Mouse (Mus musculus): ENCODE measurements around the gene Inf2.
A peak's percentile ranks its signal among the peaks of the same experiment; 100 is the strongest.

Inf2 gene

DNA sequence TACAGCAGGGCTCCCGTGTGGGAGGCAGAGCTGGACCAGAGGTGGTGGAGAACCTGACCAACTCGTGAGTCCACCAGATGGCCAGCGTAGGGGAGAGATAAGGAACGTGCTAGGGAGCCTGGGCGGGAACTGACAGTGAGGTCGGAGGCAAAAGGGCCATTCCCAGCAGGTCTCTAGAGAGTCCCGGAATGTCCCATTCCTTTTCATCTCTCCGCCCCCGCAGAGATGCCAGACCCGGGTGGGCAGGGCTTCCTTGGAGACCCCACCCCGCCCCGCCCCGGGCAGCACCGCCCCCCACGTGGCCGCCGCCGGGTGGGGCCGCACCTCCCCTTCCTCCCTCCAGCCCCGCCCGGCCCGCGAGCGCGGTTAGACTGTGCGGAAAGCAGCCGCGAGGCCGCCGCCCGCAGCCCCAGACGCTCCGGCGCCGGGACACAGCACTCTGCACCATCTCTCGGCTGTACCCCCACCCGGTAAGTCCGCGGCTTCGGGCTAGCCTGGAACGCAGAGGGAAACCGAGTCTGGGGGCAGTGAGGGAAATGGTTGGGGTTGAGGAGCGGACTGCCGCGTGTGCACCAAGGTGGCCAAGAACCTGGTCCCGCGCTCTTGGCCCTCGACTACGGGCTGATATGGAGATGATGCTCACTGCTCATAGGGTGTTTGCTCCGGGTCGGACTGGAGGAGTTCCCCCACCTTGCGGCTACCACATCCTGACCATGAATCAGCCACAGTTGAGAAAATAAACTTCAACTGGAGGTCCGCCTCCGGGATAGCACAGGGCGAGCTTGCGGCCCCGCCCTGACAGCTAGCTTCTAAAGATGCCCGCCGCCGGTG, at the start of gene Inf2:
Inf2 (plus strand) TSS at position 359 of the 831 bp plus-strand sequence.
- DNase-seq (ENCODE audit: low spot score in 2 of 2) = peak; percentile 78 to 79

DNA sequence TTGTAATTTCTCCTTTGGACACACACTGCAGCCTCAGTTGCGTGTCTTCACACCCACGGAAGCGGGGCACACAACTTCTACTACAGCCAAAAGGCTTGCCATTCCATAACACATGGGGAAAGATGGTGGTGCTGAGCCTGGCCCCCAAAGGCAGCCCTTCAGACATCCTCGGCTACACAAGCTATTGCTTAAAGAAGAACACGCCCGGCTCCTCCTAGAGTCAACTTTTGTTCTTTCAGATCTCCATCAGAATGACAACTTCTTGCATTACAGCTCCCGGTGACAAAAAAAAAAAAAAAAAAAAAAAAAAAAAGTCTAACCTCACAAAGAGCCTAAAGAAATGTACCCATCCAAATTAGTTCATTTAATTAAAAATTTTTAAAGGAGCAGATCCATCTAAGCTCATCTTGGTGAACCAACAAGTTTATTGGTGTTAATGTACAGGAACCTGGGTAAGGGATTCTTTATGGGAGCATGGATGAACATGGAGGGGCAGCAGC, 49.1 kb upstream of the Inf2 start:
- DNase-seq (ENCODE audit: low spot score in 2 of 2) = no peak

DNA sequence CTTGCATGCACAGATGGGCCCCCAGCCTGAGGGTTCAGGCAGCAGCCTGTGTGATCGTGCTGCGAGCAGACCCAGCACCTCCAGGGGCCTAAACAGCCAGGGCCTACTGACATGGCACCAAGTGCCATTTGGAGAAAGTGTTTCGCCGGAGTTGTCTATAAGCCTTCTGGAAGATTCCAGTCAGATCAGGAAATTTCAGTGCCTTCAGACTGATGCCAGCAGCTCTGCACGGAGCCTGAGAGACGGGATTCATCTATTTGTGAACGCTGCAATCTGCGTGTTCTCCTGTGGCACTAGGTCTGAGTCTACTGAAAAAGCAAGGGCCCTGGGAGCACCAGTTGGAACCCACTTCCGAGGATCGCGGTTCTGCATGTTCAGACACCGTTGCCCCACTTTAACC, 48.3 kb upstream of the Inf2 start:
- DNase-seq (ENCODE audit: low spot score in 2 of 2) = no peak

DNA sequence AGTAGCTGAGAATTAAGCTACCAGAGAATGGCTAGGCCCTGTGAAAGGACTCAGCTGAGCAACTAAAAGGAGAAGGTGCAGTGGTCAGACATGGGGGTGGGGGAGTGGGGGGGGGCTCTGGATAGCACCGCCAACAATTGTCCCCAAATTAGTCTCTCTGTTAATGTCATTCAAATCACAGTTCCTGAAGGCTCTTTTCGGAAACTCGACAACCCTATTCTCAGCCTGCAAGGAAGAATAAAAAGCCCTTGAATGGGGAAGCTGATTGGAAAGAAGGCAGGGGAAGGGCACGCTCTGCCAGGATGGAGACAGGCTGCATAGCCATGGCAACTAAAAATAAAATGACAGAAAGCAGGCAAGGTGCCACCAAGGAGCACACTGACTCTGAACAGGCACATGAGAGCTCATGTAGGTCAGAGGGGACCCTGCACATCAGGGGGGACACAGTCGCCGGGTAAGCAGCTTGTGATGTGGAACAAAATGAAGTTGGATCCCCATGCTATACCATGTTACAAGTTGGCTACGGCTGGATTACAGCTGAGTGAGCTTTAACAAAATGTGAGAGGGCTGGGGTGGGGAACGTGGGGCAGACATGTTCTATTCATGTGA, 47.0 kb upstream of the Inf2 start:
- DNase-seq (ENCODE audit: low spot score in 2 of 2) = no peak

DNA sequence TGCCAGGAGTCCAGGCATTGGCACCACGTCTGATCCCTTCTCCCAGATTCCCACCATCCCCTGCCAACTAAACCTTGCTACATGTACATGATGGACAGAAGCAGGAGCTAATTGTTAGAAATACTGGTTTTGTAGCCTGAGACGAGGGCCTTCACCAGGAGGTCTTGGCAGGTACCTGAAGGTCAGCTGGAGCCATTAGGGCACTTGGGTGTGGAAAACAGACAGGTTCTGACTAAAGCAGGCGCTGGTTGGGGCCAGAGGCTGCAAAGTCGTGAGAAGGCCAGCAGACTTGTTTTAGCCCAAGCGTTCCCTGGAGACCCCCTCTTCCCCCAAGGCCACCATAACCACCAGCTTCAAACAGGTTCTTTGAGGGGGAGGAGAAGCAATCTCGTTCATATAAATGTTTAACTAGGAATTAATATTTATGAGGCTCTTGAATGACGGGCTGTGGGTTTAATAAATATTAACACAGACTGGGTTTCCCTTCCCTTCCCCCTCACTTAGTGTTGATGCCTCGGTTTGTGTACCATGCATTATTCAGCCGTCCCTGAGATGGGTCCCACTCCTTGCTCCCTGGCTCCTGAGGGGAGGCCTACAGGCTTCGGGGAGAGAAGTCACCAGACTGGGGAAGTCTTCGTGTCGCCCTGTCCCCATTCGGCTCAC, 46.2 kb upstream of the Inf2 start:
- no peak for DNase-seq (ENCODE audit: low spot score in 2 of 2)

DNA sequence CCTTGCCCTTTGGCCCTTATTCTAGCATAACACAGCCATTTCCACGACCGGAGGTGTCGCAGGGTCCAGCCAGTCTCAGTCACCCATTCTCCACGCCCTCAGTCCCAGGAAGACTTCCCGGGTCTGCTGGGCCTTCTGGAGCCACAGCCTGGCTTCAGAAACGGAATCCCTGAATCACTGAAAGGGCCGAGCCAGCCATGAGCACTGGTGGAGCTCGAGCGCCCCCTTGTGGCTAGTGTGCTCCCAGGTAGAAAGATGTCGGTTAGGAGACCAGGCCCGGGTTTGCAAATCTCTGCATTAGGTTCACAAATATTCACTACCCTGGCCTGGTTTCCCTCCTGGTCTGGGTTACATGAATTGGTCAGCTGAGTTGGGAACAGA, 45.7 kb upstream of the Inf2 start:
- DNase-seq (ENCODE audit: low spot score in 2 of 2) = peak; percentile 50 to 63

DNA sequence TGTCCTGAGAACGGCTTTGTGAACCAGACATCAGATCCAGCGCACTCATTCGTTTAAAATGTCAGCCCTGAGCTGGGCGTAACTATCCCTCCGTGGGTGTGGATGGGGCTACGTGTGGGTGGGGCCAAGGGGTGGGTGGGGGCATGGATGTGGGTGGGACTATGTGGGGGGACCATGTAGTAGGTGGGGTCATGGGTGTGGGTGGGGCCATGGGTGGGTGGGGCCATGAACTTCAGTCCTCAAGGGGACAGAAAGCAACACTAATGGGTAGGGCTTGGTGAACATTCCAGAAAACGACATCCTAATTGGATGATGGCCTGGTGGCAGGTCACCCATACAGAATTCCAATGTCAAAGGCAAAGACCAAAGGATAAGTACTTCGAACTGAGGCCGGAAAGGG, 44.6 kb upstream of the Inf2 start:
- no peak for DNase-seq (ENCODE audit: low spot score in 2 of 2)

DNA sequence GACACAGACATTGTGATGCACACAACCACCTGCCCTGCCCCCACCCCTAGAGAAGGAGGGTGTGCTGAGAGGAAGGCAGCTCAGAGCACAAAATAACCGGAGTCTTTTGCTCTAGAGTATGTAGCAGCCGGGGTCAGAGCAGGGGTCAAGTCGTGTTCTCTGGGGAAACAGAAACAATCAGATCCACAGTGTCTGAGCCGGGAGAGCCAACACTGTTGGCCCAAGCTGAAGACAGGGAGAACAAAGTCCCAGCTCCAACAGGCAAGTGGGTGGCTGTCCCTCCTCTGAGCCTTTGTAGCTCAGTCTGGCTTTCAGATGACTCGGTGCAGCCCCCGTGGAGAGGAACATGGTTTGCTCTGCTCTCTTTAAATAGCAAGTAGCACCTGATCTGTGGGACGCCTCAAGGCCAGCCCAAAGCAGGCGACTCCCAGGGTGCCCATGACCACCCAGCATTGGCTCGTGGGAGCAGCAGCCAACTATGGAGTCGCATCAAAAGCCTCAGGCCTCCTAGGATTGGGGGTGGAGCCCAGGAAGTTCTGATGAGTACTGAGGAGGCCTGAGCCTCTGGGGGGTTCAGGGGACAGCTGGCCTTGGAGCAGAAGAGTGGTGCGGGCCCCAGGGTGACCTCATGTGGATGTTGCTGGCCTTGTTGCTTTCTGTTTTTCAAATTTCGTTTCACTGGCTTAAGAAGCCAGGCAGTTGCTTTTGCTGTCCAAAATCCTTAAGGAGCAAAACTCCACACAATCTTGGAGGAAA, 43.5 kb upstream of the Inf2 start:
- DNase-seq (ENCODE audit: low spot score in 2 of 2) = no peak

DNA sequence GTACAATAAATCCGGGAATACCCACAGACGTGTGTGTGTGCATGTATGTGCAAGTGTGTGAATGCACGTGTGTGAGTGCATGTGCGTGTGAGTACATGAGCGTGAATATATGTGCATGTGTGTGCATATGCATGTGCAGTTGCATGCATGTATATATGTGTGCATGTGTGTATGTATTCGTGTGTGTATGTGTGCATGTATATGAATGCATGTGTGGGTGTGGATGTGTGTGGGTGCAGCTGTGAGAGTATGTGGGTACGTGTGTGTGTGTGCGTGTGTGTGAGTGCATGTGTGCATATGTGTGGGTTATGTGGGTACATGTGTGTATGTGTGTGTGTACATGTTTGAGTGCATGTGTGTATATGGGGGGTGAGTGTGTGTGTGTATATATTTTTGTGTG, 42.5 kb upstream of the Inf2 start:
- no peak for DNase-seq (ENCODE audit: low spot score in 2 of 2)

DNA sequence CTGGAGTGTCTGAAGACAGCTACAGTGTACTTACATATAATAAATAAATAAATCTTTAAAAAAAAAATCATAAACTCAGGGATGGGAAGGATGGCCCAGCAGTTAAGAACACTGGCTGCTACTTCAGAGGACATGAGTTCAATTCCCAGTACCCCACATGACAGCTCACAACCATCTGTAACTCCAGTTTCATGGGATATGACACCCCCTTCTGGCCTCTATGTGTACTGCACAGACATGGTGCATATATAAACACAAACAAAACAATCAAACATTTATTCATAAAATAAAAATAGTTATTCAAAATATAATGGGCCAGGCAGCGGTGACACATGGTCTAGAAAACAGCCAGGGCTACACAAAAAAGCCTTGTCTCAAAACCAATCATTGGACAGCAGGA, 39.3 kb upstream of the Inf2 start:
- DNase-seq (ENCODE audit: low spot score in 2 of 2) = no peak

DNA sequence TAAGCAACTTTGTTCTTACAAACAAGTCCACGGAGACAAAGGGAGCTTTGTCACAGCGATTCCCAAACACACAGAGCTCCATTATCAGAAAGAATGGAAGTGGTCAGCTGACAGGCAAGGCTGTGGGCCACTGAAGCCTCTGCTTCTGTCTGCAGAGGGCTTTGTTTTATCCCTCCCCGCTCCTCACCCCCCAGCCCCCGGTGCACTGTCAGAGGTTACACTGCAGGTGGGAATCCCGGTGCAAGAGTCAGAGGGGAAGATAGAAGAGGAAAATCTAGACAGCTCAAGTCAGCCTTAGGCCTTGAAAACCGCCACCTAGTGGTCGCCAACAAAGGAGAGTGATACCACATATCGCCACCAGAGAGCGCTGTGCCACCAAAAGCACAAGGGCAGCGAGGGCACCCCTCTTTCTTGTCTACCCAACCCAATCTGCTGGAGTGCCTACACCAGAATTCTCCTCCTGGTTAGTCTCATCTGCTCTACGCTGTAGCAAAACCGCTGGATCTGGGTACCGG, 36.7 kb upstream of the Inf2 start:
- DNase-seq (ENCODE audit: low spot score in 2 of 2) = peak; percentile 72 to 75

DNA sequence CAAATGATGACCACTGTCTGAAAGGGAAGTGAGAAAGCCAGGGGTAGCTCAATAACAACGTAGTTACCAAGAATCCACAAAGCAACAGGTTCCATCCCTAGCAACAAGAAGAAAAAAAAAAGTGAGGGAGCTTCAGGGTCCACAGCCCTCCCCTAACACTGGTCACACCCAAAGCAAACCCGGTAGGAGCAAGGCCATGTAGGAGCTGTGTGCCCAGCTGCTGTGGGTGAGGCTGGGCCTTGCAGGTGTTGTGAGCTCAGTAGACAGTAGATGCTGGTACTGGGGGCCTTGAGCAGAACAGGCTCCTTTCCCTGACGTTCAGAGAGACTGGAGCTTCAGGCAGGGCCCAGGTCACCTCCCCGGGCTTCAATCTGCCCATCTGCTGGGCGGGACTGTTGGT, 36.1 kb upstream of the Inf2 start:
- DNase-seq (ENCODE audit: low spot score in 2 of 2) = no peak

DNA sequence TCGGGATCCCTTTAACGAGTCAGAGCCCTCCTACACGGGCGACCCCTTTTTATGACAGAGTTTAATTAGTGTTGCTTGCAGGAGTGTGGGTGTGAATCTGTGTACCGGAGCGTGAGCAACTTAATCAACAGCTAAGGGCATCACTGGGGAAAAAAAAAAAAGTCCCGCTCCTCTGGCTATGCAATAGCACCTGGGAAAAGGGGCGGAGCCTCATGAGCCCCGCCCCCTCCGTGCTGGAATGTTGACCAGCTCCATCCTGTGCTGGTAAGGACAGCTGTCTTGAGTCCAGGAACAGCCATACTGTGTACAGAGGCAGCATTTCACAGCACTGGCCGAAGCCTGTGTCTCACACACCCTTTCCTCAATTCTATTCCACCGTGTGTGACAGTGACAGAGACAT, 33.7 kb upstream of the Inf2 start:
- no peak for DNase-seq (ENCODE audit: low spot score in 2 of 2)

DNA sequence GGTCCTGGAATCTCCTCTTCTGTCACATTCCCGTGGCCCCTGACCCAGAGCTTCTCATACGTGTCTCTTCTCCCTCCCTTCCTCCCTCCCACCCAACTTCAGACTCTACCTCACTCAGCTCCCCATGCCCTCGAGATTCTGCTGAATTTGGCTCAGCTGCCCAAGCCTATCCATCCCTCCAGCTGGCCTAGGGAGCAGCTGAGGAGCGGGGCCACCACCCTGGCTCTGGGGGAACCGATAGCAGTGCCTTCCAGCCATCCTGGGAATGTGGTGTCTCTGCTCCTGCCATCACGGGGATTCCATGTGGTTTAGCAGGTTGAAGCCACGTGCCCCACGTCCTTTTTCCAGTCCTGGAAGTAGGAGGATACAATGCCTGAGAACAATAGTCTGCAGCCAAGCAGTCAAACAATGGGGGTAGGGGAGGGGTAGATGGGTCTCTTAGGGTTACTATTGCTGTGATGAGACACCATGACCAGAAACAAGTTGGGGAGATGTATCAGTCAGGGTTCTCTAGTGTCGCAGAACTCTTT, 32.0 kb upstream of the Inf2 start:
- no peak for DNase-seq (ENCODE audit: low spot score in 2 of 2)

DNA sequence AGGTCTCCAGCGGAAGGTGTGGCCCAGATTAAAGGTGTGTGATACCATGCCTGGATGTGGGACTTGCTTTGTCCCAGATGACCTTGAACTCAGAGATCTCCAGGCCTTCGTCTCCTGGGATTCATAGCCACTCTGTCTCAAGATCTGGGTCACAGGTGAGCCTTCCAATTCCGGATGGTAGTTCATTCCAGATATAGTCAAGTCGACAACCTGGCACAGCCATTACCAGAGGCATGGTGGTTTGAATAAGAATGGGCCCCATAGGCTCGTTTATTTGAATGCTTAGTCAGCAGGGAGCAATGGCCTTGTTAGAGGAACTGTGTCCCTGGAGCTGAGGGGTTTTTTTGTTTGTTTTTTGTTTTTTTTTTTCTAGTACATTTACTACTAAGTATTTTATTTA, 31.4 kb upstream of the Inf2 start:
- DNase-seq (ENCODE audit: low spot score in 2 of 2) = no peak

DNA sequence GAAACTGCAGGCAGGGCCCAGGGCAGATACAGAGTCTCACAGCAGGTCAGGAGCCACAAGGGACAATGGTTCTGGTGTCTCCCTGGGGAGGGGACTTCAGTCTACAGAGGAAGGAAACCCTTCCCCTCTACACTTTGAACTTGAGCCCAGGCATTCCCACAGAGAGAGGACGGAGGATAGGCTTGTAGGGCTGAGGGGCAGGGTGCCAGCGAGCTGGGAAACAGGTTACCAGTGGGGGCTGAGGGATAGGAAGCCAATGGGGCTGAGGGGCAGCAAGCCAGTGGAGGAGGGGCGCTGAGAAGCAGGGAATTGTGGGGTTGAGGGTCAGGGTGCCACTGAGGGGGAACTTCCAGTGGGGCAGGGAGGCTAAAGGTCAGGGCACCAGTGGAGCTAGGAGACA, 29.4 kb upstream of the Inf2 start:
- no peak for DNase-seq (ENCODE audit: low spot score in 2 of 2)

DNA sequence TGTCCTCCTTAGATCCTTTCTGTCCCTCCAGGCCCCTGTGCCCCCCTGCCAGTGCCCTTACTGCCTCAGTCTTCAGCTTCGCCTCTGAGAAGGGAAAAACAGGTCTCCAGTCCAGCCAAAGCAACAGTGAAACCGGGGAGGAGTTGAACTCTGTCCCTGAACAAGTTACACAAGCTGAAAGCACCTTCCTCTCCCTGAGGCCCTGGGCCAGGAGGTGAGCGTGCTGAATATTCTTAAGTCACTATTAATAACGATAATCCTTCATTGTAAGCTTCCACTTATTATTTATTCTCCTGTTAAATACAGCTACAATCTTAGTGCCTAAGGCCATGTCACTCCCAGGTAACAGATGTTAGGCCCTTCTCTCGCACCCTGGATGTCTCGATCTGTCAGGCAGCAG, 28.9 kb upstream of the Inf2 start:
- DNase-seq (ENCODE audit: low spot score in 2 of 2) = no peak

DNA sequence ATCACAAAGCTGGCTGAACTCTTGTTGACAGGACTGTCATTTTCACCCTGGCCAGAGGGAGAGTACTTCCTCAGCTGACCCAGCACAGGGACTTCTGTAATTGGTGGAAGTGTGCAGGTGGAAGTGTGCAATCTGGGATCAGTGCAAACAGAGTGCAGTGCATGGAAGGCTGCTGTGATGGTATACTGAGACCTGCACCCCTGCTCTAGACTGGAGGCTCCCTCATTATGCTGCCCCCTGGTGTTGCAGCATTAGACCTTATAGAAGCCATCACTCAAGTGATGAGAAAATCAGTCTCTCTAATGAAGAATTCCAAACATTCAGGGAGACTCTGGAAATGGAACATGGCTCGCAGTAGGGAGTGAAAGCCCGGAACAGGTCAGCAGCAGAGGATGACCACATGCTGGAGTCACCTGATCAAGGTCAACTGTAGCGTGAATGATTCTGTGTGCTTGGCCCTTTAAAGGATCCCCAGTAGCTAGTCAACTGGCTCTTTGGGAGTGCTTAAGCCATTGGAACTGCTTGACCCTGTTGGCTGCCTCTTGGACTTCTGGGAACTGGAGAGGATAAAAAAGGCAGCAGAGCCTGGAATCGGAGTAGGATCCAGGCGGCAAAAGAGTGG, 28.3 kb upstream of the Inf2 start:
- peak in 1 of 2 experiments; percentile 21 for DNase-seq (ENCODE audit: low spot score in 2 of 2)

DNA sequence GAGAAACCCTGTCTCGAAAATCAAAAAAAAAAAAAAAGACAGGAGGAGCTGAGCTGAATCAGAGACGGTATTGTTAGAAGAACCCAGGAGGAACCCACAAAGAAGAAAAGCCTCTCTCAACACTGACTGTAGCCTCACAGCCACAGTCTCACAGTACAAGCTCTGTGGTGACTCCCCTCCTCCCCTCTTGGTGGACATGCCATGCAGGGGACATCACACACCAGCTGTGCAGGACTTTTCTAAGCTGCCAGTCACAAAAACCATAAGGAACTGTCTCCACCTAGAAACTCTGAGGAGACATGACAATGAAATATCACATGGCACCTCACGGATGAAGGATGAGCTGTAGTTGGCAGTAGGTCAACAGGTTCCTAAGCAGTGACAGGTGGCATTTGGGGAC, 27.4 kb upstream of the Inf2 start:
- DNase-seq (ENCODE audit: low spot score in 2 of 2) = no peak

DNA sequence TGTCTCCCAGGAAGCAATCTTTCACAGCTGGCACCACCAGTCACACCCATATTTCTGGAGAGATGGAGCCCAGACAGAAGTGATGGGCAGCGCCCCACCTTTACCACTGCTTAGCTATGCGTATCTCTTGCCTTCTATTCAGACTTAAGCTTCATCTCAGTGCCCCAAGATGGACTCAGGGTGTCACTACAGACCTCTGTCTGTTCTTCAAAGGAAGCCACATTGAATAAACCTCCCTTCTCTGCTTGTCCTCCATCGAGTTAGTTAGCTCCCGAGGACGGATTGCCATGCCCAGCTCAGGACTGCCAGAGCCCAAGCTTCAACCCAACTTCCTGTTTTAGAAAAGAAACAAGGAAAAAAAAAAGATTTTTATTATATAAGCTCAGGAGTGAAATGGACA, 26.1 kb upstream of the Inf2 start:
- no peak for DNase-seq (ENCODE audit: low spot score in 2 of 2)

DNA sequence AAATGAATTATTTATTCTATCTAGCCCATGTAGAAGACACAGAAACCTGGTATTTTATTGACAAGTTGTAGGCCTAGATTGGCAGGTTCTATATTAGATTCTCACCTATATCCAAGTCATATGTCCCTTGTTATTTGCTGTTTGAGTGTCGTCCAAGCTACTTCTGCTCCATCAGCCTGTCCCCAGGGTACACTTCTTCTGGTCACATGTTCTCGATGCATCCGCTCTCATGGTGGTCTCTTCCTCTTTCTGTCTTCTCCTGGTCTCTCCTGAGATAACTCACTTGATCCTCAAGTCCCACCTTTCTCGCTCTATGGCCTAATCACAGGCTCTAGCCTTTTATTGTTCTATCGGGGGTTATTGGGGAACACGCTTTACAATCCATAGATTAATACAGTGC, 25.6 kb upstream of the Inf2 start:
- peak; percentile 44 to 46 for DNase-seq (ENCODE audit: low spot score in 2 of 2)
